Mouse (Mus musculus): ENCODE data around the gene Oser1.

The Oser1 gene

DNA sequence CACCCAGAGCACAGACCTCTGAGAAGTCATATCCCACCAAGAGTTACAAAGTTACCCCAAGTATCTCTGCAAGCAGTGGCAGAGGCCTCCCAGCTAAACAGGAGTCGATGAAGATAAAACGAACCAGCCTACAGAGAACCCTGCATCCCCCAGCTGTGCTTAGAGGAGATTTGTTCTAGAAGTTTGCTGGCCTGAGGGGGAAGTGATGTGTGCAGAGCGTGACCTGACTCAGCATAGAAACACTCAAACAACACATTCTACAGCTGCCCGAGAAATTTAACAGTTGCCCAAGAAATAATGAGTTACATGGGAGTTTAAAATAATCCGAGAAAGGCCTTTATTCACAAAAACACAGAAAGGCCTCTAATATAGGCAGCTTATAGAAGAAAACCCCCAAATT is 65.8 kb downstream of the Oser1 start:
- DNase-seq (ENCODE audit: low read depth, low spot score), result peak; percentile 36

DNA sequence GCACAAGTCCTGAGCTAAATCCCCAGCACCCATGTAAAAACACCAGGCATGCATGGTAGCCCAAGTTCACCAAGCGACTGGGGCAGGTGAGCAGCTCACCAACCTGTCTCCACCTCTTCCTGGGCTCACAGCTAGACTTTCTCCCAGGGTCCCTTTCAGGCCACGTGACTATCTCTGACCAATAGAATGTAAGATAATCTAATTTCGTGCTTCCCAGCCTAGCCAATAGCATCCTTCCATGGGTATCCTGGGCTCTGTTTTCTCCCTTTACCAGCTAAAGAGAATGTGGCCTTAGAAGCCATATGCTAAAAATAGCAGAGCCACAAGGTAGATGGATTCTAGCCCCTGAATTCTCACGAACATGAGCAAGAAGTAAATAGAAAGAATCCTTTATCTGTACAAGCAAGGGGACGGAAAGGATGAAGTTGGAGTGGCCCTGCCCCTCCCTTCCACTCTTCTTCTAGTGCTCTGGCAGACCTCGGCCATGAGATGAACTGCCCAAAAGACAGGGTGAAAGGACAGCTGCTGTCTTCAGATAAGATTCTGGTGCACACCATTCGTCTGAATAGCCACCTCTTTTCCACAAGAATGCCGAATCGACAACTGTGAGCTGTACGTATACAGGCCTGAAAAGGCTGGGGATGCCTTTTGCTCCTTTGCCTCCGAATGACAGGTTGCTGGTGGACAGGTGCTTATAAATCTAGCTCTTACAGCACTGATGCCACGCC is 68.2 kb downstream of the Oser1 start:
- no peak for DNase-seq (ENCODE audit: low read depth, low spot score)
